Mouse (Mus musculus) pancreas, adult 10 weeks (tissue): Measurements from ENCODE around the gene Olfr603. TPM values are rescaled to one million over a fixed set of nuclear protein-coding genes. Genes with fewer than 3 reads are reported as not detected.

Experiments
- polyA plus RNA-seq: library from polyadenylated mRNA; stranded (reverse); fragments of 350-450 nt; fragmentation: Illumina TruSeq; extraction: RNeasy Lipid Tissue Mini Kit (QIAGEN cat#74804); gene quantifications from one replicate; pipeline ENCODE4 v1.2.3, GENCODE M21; 2015; ENCODE audit warnings: low read depth, low replicate concordance; ENCODE audit not compliant: insufficient read depth

The Olfr603 gene
- polyA plus RNA-seq, result not detected

DNA sequence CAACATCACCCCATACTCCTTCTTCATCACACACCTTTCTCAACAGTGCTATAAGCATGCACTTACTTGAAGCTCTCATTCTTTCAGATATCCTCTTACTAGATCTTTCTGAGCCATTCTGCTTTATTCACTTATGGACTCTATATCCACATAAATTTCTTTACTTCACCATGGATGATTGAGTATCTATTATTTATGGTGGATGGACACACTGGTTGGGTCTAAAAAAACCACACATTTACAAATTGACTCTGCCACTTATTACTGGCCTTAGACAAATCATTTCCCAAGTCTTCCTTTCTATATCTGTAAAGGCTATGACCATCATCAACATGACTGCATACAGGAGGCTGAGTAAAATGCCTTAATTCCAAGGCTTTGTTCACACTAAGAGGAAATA is at the start of gene Olfr603:
Gene Olfr603 (minus strand): TSS at position 101 of the 400 bp plus-strand sequence.

DNA sequence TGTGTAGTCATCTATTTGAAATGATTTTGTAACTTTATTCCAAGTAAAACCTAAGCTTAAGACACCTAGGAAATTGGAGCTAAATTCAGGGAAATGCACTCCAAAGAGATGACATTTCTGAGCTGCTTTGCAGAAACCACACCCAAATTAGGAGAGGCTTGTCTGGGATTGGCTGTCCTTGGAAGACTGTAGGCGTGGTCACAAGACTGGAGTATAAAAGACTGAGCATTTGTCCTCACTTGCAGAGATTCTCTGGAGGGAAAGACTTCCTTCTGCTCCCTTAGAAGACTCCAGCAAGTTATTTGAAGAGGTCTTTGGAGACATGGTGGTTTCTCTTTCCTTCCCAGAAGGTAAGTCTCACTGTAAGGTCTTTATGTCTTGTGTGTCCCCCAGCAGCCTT is 28.8 kb upstream of the Olfr603 start, which contains the start of gene Usp17lc:
Gene Usp17lc (plus strand): TSS at position 301 of the 400 bp plus-strand sequence.

DNA sequence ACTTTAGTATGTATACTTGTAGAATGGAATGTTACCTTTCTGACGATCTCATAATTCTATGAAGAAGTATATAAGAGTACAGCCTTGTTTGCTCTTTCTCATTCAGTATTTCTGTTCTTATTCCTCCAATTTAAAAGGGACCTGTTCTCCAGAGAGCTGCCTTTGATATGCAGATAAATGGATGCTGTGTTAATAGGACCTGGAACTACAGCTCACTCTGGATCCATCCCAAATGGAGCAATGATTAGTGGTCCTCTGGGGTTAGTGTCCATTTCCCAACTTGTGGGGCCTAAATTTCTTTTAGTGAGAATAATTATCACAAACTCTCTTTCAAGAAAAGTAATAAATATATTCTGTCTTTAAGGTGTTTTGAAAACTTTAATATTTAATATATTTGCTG is 23.4 kb downstream of the Olfr603 start, which contains the start of gene Olfr601:
Gene Olfr601 (minus strand): TSS at position 101 of the 400 bp plus-strand sequence.

DNA sequence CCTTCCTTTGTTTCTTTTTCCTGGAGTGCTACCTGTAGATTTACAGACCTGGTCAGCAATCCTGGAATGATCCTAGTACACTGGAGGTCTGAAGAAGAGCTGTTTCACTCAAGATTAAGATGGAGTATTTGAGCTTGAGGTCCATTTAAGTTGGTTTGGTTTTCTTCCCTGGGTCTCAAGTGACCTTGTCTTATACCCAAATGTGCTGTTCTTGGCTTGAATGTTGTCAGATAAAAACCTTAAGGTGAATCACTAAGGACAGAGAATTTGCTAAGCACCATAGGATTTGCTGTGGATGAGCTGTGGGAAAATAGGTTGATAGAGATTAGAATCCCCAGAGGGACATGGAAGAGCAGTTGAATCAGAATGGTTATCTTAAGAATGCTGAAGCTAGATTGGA is 36.4 kb downstream of the Olfr603 start, which contains the start of gene Olfr600:
Gene Olfr600 (minus strand): TSS at position 101 of the 400 bp plus-strand sequence.

DNA sequence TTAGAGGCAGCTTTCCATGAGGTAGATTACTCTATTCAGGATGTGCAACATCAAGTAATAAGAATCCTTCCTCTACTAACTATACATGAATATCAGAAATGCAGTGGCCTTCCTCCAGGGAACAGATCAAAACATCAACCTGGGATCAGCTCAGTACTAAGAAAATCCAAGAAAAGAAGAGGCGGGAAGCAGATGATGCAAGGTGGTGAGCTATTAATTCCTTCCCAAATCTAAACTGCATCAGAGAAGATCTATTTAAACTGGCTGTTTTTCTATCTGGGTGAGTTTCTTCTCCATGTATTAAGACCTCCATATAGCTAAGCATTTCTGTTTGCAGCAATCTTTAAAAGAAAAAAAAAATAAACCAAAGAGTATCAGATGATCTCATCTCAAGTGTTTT is 50.4 kb downstream of the Olfr603 start, which contains the start of gene Olfr599:
Gene Olfr599 (plus strand): TSS at position 301 of the 400 bp plus-strand sequence.

Other genes with a start within 250 kb of the Olfr603 start
- gene Olfr588-ps1, start 245.3 kb downstream of the Olfr603 start, polyA plus RNA-seq, result not detected
- not detected for gene Olfr589, start 229.8 kb downstream of the Olfr603 start, polyA plus RNA-seq
- not detected for gene Olfr591, start 207.8 kb downstream of the Olfr603 start, polyA plus RNA-seq
- gene Olfr592, start 201.4 kb downstream of the Olfr603 start, polyA plus RNA-seq, result not detected
- gene Olfr593, start 174.3 kb downstream of the Olfr603 start, polyA plus RNA-seq, result not detected
- gene Olfr594, start 169.2 kb downstream of the Olfr603 start, polyA plus RNA-seq, result not detected
- not detected for gene Usp17ld, start 133.7 kb downstream of the Olfr603 start, polyA plus RNA-seq
- gene Olfr596, start 80.5 kb downstream of the Olfr603 start, polyA plus RNA-seq, result not detected
- not detected for gene Olfr597, start 69.9 kb downstream of the Olfr603 start, polyA plus RNA-seq
- not detected for gene Olfr598, start 62.6 kb downstream of the Olfr603 start, polyA plus RNA-seq
- not detected for gene Olfr599, start 50.3 kb downstream of the Olfr603 start, polyA plus RNA-seq
- not detected for gene Olfr600, start 36.5 kb downstream of the Olfr603 start, polyA plus RNA-seq
- gene Olfr601, start 23.5 kb downstream of the Olfr603 start, polyA plus RNA-seq, result not detected
- gene Usp17lc, start 28.9 kb upstream of the Olfr603 start, polyA plus RNA-seq, result not detected
- not detected for gene Olfr605, start 59.3 kb upstream of the Olfr603 start, polyA plus RNA-seq
- not detected for gene Olfr606, start 62.9 kb upstream of the Olfr603 start, polyA plus RNA-seq
- gene Olfr607, start 78.0 kb upstream of the Olfr603 start, polyA plus RNA-seq, result not detected
- gene Olfr608, start 83.7 kb upstream of the Olfr603 start, polyA plus RNA-seq, result not detected
- not detected for gene Olfr609, start 111.9 kb upstream of the Olfr603 start, polyA plus RNA-seq
- gene Olfr610, start 125.9 kb upstream of the Olfr603 start, polyA plus RNA-seq, result not detected
- gene Olfr611, start 134.7 kb upstream of the Olfr603 start, polyA plus RNA-seq, result not detected
- gene Olfr612, start 156.5 kb upstream of the Olfr603 start, polyA plus RNA-seq, result not detected
- not detected for gene Olfr613, start 161.9 kb upstream of the Olfr603 start, polyA plus RNA-seq
- gene Olfr615, start 169.9 kb upstream of the Olfr603 start, polyA plus RNA-seq, result not detected
- not detected for gene Olfr616, start 183.0 kb upstream of the Olfr603 start, polyA plus RNA-seq
- gene Olfr617, start 186.9 kb upstream of the Olfr603 start, polyA plus RNA-seq, result not detected
- not detected for gene Olfr618, start 203.9 kb upstream of the Olfr603 start, polyA plus RNA-seq
- gene Olfr619, start 214.4 kb upstream of the Olfr603 start, polyA plus RNA-seq, result not detected
- gene Olfr620, start 226.4 kb upstream of the Olfr603 start, polyA plus RNA-seq, result not detected